Mouse (Mus musculus): Measurements from ENCODE around the gene Prrt3. TPM values are rescaled to one million over a fixed set of nuclear protein-coding genes. Genes with fewer than 3 reads are reported as not detected.
A peak's percentile ranks its signal among the peaks of the same experiment; 100 is the strongest.

Gene Prrt3
- 10 to 100 TPM; 48.0 to 48.6 TPM for total RNA-seq (2021)
- long read RNA-seq, experiment 1, transcript Prrt3-202 (4 exons, 3,424 nt) = major isoform, 17 of 101 reads
- long read RNA-seq, experiment 1, transcript Prrt3-203 (4 exons, 3,741 nt) = minor isoform, 5 of 101 reads
- long read RNA-seq, experiment 1, partial matches to known transcripts = 43 of 101 reads
- long read RNA-seq, experiment 1, other reads (novel, unspliced or antisense) = 35 of 101 reads
- long read RNA-seq, experiment 2, transcript Prrt3-202 (4 exons, 3,424 nt) = major isoform, 11 of 82 reads
- long read RNA-seq, experiment 2, partial matches to known transcripts = 37 of 82 reads
- long read RNA-seq, experiment 2, other reads (novel, unspliced or antisense) = 29 of 82 reads

- peak; percentile 78 to 85 for DNase-seq (ENCODE audit: low spot score in 2 of 2)
- intact Hi-C loops (cut with DNase I) = loop anchor here (5.0 kb wide), 1 partner anchor 106 kb away; no protein-coding TSS in a partner anchor
Measured at GRCm38 (mm10) chr6:113501388-113502084, at the start of gene Prrt3. Gene Prrt3, minus strand, starts transcription at chr6:113501931.

- no peak for DNase-seq (ENCODE audit: low spot score in 2 of 2)
- intact Hi-C loops (cut with DNase I) = no loop called here
Measured at GRCm38 (mm10) chr6:113543906-113544481, 42.3 kb upstream of the Prrt3 start.

GRCm38 (mm10) chr6:113541610-113542009 is 39.9 kb upstream of the Prrt3 start:
- DNase-seq (ENCODE audit: low spot score in 2 of 2) = no peak
- intact Hi-C loops (cut with DNase I) = no loop called here

GRCm38 (mm10) chr6:113534886-113535285 is 33.2 kb upstream of the Prrt3 start:
- intact Hi-C loops (cut with DNase I) = no loop called here
- no peak for DNase-seq (ENCODE audit: low spot score in 2 of 2)

- intact Hi-C loops (cut with DNase I) = no loop called here
- DNase-seq (ENCODE audit: low spot score in 2 of 2) = no peak
Measured at GRCm38 (mm10) chr6:113531840-113532404, 30.2 kb upstream of the Prrt3 start.

- peak; percentile 87 to 95 for DNase-seq (ENCODE audit: low spot score in 2 of 2)
- intact Hi-C loops (cut with DNase I) = no loop called here
Measured at GRCm38 (mm10) chr6:113530932-113531839, 29.5 kb upstream of the Prrt3 start, which contains the start of the genes Emc3 and Fancd2. Gene Emc3, minus strand, starts transcription at chr6:113531652. Gene Fancd2, plus strand, starts transcription at chr6:113531682.

GRCm38 (mm10) chr6:113523420-113523819 is 21.7 kb upstream of the Prrt3 start:
- DNase-seq (ENCODE audit: low spot score in 2 of 2) = peak in 1 of 2 experiments; percentile 35
- intact Hi-C loops (cut with DNase I) = no loop called here

- intact Hi-C loops (cut with DNase I) = no loop called here
- DNase-seq (ENCODE audit: low spot score in 2 of 2) = no peak
Measured at GRCm38 (mm10) chr6:113522310-113522709, 20.6 kb upstream of the Prrt3 start.

- intact Hi-C loops (cut with DNase I) = loop anchor here (10.0 kb wide), 1 partner anchor 197 kb away; the partner anchor contains the start of gene Ghrl
- no peak for DNase-seq (ENCODE audit: low spot score in 2 of 2)
Measured at GRCm38 (mm10) chr6:113517434-113518080, 15.8 kb upstream of the Prrt3 start.

GRCm38 (mm10) chr6:113514600-113514999 is 12.9 kb upstream of the Prrt3 start:
- DNase-seq (ENCODE audit: low spot score in 2 of 2) = no peak
- intact Hi-C loops (cut with DNase I) = loop anchor here (10.0 kb wide), 1 partner anchor 200 kb away; the partner anchor contains the start of gene Ghrl

GRCm38 (mm10) chr6:113513944-113514343 is 12.2 kb upstream of the Prrt3 start:
- DNase-seq (ENCODE audit: low spot score in 2 of 2) = no peak
- intact Hi-C loops (cut with DNase I) = loop anchor here (10.0 kb wide), 1 partner anchor 201 kb away; the partner anchor contains the start of gene Ghrl

GRCm38 (mm10) chr6:113508947-113509280 is 7.2 kb upstream of the Prrt3 start:
- no peak for DNase-seq (ENCODE audit: low spot score in 2 of 2)
- intact Hi-C loops (cut with DNase I) = no loop called here

- DNase-seq (ENCODE audit: low spot score in 2 of 2) = no peak
- intact Hi-C loops (cut with DNase I) = no loop called here
Measured at GRCm38 (mm10) chr6:113508272-113508946, 6.7 kb upstream of the Prrt3 start.

- intact Hi-C loops (cut with DNase I) = no loop called here
- DNase-seq (ENCODE audit: low spot score in 2 of 2) = no peak
Measured at GRCm38 (mm10) chr6:113507130-113507529, 5.4 kb upstream of the Prrt3 start.

- DNase-seq (ENCODE audit: low spot score in 2 of 2) = no peak
- intact Hi-C loops (cut with DNase I) = no loop called here
Measured at GRCm38 (mm10) chr6:113505689-113506088, 4.0 kb upstream of the Prrt3 start.

GRCm38 (mm10) chr6:113502801-113503200 is 1.1 kb upstream of the Prrt3 start:
- intact Hi-C loops (cut with DNase I) = loop anchor here (5.0 kb wide), 1 partner anchor 104 kb away; no protein-coding TSS in a partner anchor
- DNase-seq (ENCODE audit: low spot score in 2 of 2) = no peak

GRCm38 (mm10) chr6:113499346-113499745 is 2.4 kb downstream of the Prrt3 start:
- DNase-seq (ENCODE audit: low spot score in 2 of 2) = no peak
- intact Hi-C loops (cut with DNase I) = no loop called here

Measured in left cerebral cortex, postnatal 14 days (tissue).